8 mouse cellular contexts compared by ENCODE assay signal in the genomic region with DNA sequence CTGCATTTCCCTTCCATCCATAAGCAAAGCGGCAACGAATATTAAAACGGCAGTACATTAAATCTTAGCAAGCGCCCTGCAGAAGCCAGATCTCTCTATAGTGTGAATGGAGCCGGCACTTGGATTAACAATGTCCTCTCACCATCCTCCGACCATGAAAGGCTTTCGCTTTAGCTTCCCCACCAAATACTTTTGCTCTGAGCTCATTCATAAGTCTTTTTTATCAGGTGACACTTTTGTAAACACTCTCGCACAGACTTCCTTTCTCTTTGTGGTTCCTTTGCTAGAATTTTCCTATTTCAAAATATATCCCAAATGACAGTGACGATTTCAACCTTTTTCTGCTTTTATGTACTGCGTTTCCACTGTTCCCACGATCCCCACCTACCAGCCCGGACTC. TPM values are rescaled to one million over a fixed set of nuclear protein-coding genes. Genes with fewer than 3 reads are reported as not detected.
DNase-seq lines count a peak whose midpoint lies in the region; ATAC-seq and TF ChIP-seq lines count a peak whose summit lies in the region.

No protein-coding gene starts in this region.

- H3K27me3 ChIP-seq in kidney, adult 2 months (replicated peaks; ENCODE audit: control insufficient read depth, insufficient read depth, low read length) = peaks cover 5% of the 10 kb centered on the region; the same call in 1 of the 2 replicates
- H3K27me3 ChIP-seq in hindbrain, embryonic 16.5 days (replicated peaks; ENCODE audit: control insufficient read depth, insufficient read depth, low read length) = peaks cover 11% of the 10 kb centered on the region
- peaks cover 9% of the 10 kb centered on the region for H3K27me3 ChIP-seq in midbrain, embryonic 14.5 days (ENCODE audit: control insufficient read depth, insufficient read depth, low read length)

- peak overlapping the region; percentile 62 for H3K4me3 ChIP-seq in kidney, adult 2 months (ENCODE audit: insufficient read depth, low read depth, low read length)
- peak overlapping the region; percentile 65 for H3K4me3 ChIP-seq in brown adipose tissue, adult 24 weeks (ENCODE audit: insufficient read depth, low read depth, low read length)
- H3K4me3 ChIP-seq in hindbrain, embryonic 16.5 days (ENCODE audit: low read length) = peak overlapping the region; percentile 42
- H3K4me3 ChIP-seq in midbrain, embryonic 14.5 days (replicated peaks; ENCODE audit: low read depth, low read length) = peak overlapping the region; percentile 33

- no peaks in the 10 kb centered on the region for H3K9me3 ChIP-seq in hindbrain, embryonic 16.5 days (ENCODE audit: control insufficient read depth, low read length)
- H3K9me3 ChIP-seq in midbrain, embryonic 14.5 days (ENCODE audit: control insufficient read depth, low read length) = no peaks in the 10 kb centered on the region

- H3K27ac ChIP-seq in kidney, adult 2 months (ENCODE audit: insufficient read depth, low read depth, low read length) = no peak overlapping the region
- no peak overlapping the region for H3K27ac ChIP-seq in brown adipose tissue, adult 24 weeks (replicated peaks; ENCODE audit: low read depth, low read length)
- H3K27ac ChIP-seq in hindbrain, embryonic 16.5 days (ENCODE audit: low read depth, low read length) = no peak overlapping the region
- no peak overlapping the region for H3K27ac ChIP-seq in midbrain, embryonic 14.5 days (replicated peaks; ENCODE audit: low read depth, low read length)

- no peak for TF ChIP-seq CTCF in kidney, adult 2 months (conservative IDR thresholded peaks at IDR 0.05; ENCODE audit: insufficient read depth, insufficient read length, low read depth, low read length)

- no peak for DNase-seq in kidney, adult 2 months
- DNase-seq in kidney, adult 18-20 months = no peak
- peak; percentile 42 for DNase-seq in midbrain, embryonic 14.5 days
- DNase-seq in right cerebral cortex, postnatal 25 days = no peak
- no peak for DNase-seq in gastrocnemius, postnatal 10 days
- DNase-seq in right cerebral cortex, postnatal 10 days (ENCODE audit: low spot score in 2 of 2) = no peak

- no peak for ATAC-seq in hindbrain, embryonic 16.5 days
- no peak for ATAC-seq in midbrain, embryonic 14.5 days (ENCODE audit: low FRiP score, low TSS enrichment)

- H3K9ac ChIP-seq in hindbrain, embryonic 16.5 days (ENCODE audit: low read depth, low read length) = no peak overlapping the region; the same call in 1 of the 2 replicates
- H3K9ac ChIP-seq in midbrain, embryonic 14.5 days (replicated peaks; ENCODE audit: low read length) = no peak overlapping the region

- peak overlapping the region; percentile 67 for H3K4me2 ChIP-seq in hindbrain, embryonic 16.5 days (ENCODE audit: low read length)
- peak overlapping the region; percentile 57 for H3K4me2 ChIP-seq in midbrain, embryonic 14.5 days (ENCODE audit: low read length)

- no peak for TF ChIP-seq POLR2A in kidney, adult 2 months (IDR thresholded peaks at IDR 0.05; ENCODE audit: low read depth, low read length)

- no peaks in the 10 kb centered on the region for H3K36me3 ChIP-seq in kidney, adult 2 months (ENCODE audit: control insufficient read depth, insufficient read depth, low read length)
- H3K36me3 ChIP-seq in hindbrain, embryonic 16.5 days (ENCODE audit: control insufficient read depth, insufficient read depth, low read length) = no peaks in the 10 kb centered on the region
- H3K36me3 ChIP-seq in midbrain, embryonic 14.5 days (ENCODE audit: control insufficient read depth, insufficient read depth, low read length) = no peaks in the 10 kb centered on the region

- H3K4me1 ChIP-seq in kidney, adult 2 months (ENCODE audit: control insufficient read depth, insufficient read depth, low read length) = no peaks in the 10 kb centered on the region
- H3K4me1 ChIP-seq in brown adipose tissue, adult 24 weeks (ENCODE audit: control insufficient read depth, insufficient read depth, insufficient read length, low read length) = no peaks in the 10 kb centered on the region; the same call in 1 of the 2 replicates
- H3K4me1 ChIP-seq in hindbrain, embryonic 16.5 days (ENCODE audit: control insufficient read depth, insufficient read depth, low read depth, low read length) = peaks cover 3% of the 10 kb centered on the region; the same call in 1 of the 2 replicates
- no peaks in the 10 kb centered on the region for H3K4me1 ChIP-seq in midbrain, embryonic 14.5 days (ENCODE audit: control insufficient read depth, insufficient read depth, low read length)

- WGBS in kidney, adult 2 months = 16% methylated on average over 12 of the region's 12 CpGs
- 20% methylated on average over 12 of the region's 12 CpGs for WGBS in hindbrain, embryonic 16.5 days
- WGBS in midbrain, embryonic 14.5 days = 16% methylated on average over 12 of the region's 12 CpGs

RNA-seq across cellular contexts. Expression of a gene that starts 23.1 kb away (rescaled TPM):
- not detected in 2 replicates for polyA plus RNA-seq in kidney, adult 2 months (2012; rRNA removed)
- polyA plus RNA-seq in brown adipose tissue, adult 24 weeks (2012; ENCODE audit: insufficient read depth, insufficient read length, missing spikeins) = not detected in 2 replicates
- polyA plus RNA-seq in hindbrain, embryonic 16.5 days (2015; fragmentation: Nextera tagmentation; extraction: Ambion mirVana) = not detected in 2 replicates
- polyA plus RNA-seq in midbrain, embryonic 14.5 days (2014; fragmentation: Nextera tagmentation; extraction: Ambion mirVana) = not detected in 2 replicates
- not detected for total RNA-seq in gastrocnemius, postnatal 10 days (2021)

RNA-seq across cellular contexts. Expression of a gene that starts 45.3 kb away (rescaled TPM):
- polyA plus RNA-seq in kidney, adult 2 months (2012; rRNA removed) = not detected in 2 replicates
- not detected in 2 replicates for polyA plus RNA-seq in brown adipose tissue, adult 24 weeks (2012; ENCODE audit: insufficient read depth, insufficient read length, missing spikeins)
- polyA plus RNA-seq in hindbrain, embryonic 16.5 days (2015; fragmentation: Nextera tagmentation; extraction: Ambion mirVana) = not detected in 2 replicates
- not detected in 2 replicates for polyA plus RNA-seq in midbrain, embryonic 14.5 days (2014; fragmentation: Nextera tagmentation; extraction: Ambion mirVana)
- total RNA-seq in gastrocnemius, postnatal 10 days (2021) = not detected
